Mouse (Mus musculus): ENCODE results near the gene Dmd.
"Not testable (repeated sequence)": the region's sequence is repeated elsewhere in the genome, so short reads cannot be mapped to it uniquely, and the experiment has no call there.

Dmd gene

DNA sequence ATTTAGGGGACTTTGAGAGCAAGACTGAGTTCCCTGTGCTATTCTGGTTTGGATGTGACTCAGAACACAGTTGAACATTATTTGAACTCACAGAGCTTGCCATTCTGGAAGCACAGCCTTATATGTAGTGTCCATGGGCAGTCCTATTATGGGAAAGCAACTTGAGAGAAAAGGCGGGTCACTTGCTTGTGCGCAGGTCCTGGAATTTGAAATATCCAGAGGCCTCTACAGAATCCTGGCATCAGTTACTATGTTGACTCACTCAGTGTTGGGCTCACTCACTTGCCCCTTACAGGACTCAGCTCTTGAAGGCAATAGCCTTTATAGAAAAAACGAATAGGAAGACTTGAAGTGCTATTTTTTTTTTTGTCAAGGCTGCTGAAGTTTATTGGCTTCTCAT, at the start of gene Dmd:
TSS of gene Dmd (plus strand) at position 241 of the 400 bp plus-strand sequence.
- no peak for DNase-seq (ENCODE audit: low spot score in 2 of 2)

DNA sequence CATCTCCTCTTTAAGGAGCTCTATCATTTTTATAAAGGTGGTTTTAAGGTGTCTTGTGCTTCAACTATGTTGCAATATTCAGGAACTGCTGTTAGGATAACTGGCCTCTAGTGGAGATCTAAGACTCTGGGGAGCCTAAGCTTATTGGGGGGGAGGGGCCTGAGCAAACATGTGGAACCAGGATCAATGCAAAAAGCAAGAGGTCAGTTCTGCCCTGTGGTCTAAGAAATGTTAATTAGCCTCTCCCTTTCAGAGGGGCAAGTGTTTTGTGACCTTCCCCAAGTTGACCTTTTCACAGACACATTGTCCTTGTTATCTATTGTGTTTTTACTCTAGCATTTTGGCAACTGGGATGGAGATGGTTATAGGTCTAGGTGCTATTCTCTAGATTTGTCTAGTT, 47.2 kb upstream of the Dmd start:
- DNase-seq (ENCODE audit: low spot score in 2 of 2) = no peak

DNA sequence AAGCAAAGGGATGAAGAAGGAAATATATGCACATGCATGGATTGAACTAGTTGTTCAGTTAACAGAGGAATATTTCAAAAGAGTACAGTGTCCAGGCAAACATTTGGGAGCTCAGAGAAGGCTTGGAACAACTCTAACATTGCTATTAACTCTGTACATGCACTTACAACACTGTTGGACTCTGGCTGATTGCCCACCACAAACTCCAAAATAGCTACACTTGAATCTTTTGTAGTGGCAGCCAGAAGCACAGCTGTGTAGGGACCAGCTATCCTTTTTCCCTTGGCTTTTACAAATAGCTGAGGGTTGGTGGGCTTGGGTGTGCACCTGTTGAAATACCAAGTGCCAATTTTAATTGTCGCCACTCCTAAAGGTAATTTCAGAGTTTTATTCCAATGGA, 39.0 kb downstream of the Dmd start:
- DNase-seq (ENCODE audit: low spot score in 2 of 2) = no peak

DNA sequence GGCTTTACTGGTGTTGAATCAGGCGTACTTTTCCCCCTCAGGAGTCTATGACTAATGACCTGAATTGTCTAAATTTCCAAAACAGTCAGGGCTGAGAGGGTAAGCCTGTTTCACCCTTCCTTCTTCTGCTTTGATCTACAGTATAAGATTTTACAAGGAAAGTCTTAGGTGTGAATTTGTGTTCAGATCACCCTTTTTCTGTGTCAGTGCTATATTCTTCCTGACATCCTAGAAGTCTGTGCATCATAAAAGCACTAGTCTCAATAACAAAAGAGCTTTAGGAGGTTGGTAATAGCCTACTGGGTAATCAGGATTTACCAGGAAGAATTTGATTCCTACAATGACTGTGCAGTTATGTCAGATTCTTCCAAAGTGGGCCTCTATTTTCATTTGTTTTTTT, 101.5 kb downstream of the Dmd start:
- DNase-seq (ENCODE audit: low spot score in 2 of 2) = no peak

DNA sequence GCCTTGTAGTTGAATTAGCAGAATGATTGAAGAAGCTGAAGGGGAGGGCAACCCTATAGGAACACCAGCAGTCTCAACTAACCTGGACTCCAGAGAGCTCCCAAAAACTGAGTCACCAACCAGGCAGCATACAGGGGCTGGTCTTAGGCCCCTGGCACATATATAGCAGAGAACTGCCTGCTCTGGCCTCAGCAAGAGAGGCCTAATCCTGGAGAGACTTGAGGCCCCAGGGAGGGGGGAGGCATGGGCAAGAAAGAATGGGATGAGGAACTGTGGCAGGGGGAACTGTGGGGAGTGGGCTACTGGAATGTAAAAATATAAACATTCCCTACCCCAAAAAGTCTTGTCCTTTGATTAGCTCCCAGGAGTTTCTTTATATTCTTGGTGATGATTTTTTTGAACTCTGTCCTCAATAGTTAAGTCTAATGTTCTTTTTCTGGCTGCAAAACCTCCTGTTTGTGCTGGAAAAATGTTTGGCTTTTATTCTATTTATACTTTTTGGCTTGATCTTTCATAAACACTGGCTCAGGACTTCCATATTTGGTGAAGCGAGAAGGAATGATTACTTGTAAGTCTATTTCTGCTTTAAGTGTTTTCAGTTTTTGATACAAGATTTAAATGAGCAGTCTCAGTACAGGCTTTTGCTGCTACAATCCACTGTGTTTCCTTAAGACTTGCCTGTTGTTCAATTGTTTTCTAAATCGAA, 167.7 kb downstream of the Dmd start:
- no peak for DNase-seq (ENCODE audit: low spot score in 2 of 2)

DNA sequence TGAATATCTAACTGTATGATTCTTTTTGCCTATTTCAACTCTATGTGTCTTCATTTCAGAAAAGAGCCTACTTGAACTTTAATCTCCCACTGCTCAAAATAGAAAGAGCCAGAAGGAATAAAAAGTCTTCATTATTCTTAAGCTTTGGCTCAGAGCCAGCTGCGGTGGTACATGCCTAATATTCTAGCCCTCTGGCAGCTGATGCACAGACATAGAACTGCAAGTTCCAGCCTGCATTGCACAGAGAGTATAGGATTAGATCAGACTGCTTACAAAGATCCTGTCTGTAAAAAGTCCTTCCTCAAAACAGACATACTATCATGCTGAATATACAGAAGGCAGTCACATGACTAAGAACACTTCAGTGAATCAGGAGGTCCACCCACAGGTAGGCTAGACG, 168.5 kb downstream of the Dmd start:
- DNase-seq (ENCODE audit: low spot score in 2 of 2) = no peak

DNA sequence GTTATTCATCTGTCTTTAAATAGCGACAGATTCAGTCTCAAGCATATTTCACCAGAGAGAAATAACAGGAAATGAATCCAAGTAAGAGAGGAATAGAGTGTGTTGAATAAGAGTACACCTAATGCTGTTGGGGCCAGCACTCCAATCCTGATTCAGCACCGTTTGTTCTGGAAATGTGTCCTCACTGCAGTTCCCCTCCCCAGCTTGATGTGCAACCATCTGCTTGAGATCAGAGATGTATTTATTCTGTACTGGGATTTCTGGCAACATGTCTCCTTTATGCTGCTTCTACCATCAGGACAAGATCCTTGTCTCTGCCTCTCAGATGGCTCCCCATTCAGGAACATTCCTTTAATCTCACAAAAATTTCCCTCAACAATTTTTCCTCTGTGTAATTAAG, 271.9 kb downstream of the Dmd start:
- no peak for DNase-seq (ENCODE audit: low spot score in 2 of 2)

DNA sequence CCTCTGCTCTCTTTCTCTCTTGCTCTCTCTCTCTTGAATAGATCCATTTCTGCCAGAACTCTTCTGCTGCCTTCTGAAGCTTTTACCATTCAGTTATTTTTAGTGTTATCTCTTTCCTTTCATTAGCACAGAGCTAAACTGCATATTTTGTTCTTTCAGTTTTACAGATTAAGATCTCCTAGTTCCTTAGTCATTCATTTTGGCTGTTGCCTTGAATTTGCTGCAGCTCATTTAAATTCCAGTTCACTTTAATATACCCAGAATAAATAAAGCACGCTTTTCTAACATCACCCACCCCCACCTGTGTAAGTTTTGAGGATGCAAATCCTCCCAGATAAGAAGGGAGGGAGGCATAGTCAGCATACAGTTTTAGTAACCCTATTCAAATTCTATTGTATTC, 272.4 kb downstream of the Dmd start:
- no peak for DNase-seq (ENCODE audit: low spot score in 2 of 2)

DNA sequence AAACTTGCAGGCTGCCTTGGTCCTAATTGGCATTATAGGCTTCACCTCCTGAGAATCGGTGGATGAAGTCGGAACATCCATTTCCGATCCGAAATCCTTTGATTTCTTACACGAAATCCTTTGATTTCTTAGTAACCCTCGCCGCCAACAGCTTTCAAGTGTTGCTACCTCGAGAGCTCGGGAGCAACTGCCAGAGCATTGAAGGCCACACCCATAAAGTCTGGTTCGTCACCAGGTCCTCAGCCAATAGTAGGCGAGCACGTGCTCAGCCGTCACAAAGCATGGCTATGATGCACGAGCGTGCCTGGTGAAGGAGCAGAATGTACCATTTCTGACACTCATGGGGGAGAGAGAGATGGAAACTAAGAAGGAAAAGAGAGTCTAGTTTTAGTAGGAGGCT, 538.9 kb downstream of the Dmd start, which contains the start of gene Tsga8:
TSS of gene Tsga8 (minus strand) at position 327 of the 400 bp plus-strand sequence.
- DNase-seq (ENCODE audit: low spot score in 2 of 2) = no peak

DNA sequence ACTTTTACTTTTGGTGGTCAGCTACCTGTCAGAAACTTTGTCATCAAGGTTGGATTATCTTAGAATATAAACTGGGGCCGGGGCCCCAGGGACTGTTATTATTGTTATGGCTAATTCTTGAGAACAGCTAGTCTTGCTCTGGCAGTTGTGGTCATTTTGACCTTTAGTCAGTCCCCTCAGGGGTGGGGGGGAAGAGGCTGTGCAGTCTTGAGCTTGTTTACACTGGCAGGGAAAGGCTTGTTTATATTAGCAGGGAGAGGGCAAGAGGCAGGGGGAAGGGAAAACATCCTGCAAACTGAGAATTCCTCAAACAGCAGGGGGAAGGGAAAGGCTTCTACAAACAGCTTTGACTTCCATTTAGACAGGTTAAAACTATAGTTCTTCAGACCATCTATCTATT, 726.3 kb downstream of the Dmd start:
- DNase-seq (ENCODE audit: low spot score in 2 of 2) = no peak

DNA sequence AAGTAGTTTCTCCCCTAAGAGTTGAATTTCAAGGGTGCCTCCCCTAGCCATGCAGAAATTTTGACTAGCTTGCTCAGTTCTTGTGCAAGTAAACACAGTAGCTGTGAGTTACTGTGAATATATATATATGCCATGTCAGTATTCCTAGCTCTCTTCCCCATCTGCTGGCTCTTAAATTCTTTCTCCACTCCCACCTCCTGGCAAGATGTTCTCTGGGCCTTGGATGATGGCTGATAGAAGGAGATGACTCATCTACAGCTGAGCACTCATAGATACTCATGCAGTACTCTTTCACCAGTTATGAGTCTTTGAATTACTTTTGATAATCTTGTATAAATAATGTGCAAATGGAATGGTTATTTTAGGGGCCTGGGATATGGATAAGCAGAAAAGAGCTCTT, 737.9 kb downstream of the Dmd start:
- no peak for DNase-seq (ENCODE audit: low spot score in 2 of 2)

DNA sequence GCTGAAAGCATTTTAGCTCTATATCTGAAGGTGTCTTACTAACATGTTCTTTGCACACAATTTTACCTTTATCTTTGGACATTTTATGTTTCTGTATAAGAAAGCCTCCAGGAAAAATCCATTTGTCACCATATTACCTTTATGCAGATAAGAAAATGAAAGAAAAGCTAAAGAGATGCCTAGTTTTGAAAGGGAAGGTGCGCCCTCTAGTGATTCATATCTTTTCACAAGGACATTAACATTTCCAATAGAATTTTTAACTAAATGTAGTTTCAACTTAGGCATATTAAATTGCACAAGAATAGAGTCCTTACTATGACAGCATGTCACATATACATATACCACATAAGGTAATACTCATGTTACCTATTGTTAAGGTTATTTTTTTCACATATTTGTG, 791.9 kb downstream of the Dmd start:
- DNase-seq (ENCODE audit: low spot score in 2 of 2) = no peak

DNA sequence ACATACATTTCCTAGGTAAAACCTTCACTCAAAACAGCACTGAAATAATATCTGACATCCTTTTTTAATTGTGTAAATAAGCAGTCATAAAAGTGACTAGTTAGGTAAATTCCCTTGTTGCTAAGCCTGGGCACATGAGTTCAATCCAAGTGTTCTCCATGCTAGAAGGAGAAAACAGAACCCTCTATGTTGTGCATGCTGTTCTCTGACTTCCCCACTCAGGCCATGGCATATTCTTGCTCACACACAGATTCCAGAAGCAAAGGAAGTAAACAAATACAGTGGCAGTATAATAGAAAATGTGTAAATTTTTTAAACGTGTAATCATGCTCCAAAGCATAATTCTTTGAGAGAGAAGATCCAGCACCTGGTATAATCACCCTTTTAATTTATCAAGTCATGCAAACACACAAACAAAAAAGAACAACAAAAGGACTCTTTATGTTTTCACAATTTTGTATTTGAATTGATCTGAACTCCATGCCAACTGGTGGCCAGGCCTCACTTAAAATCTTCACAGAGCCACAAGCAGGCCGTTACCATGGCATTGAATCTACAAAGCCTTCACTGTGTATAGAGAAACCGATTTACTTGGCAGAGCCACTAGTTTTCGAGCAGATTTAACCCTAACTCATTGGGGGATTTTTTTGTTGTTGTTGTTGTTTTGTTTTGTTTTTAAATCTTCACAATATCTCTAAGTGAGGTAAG, 797.8 kb downstream of the Dmd start:
- DNase-seq (ENCODE audit: low spot score in 2 of 2) = no peak

DNA sequence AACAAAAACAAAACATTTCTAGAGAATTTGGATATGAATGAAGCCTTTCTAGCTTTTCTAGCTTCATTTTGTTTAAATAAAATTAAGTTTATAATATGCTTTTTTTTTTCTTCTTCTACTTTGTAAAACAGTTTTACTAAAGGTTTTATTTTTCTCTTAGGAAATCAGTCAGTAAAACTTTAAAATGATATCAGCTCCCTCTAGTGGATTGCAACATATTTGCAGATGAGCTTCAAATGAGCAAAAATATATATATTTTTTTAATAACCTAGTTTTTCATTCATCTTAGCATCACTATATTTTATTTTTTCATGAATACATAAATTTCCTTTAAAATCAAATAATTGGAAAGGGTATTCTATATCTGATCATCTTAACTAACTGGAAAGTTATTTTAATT, 838.7 kb downstream of the Dmd start:
- no peak for DNase-seq (ENCODE audit: low spot score in 2 of 2)

DNA sequence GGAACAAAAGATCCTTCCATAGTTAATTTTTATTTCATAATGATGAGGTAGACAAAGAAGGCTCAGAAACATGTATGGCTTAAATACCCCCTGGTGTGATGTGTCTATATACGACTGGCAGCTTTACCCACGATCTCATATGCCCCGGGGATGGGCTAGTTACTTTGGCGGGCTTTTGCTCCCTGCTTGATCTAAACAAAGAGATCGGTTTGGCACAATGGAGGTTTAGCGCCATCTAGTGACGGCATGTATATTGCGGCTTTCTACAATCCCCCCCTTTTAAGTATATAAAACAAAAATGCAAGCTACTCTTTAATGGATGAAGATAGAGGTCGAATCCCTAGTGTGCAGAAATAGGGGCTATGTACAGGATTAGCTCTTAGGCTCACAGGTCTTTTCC, 918.8 kb downstream of the Dmd start:
- not testable (repeated sequence) for DNase-seq (ENCODE audit: low spot score in 2 of 2)

DNA sequence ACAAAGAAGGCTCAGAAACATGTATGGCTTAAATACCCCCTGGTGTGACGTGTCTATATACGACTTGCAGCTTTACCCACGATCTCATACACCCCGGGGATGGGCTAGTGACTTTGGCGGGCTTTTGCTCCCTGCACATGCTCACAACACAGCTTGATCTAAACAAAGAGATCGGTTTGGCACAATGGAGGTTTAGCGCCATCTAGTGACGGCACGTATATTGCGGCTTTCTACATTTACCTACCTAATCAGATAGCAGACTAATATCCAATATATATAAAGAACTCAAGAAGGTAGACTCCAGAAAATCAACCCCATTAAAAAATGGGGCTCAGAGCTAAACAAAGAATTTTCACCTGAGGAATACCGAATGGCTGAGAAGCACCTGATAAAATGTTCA, 926.7 kb downstream of the Dmd start:
- DNase-seq (ENCODE audit: low spot score in 2 of 2) = peak in 1 of 2 experiments; percentile 14

DNA sequence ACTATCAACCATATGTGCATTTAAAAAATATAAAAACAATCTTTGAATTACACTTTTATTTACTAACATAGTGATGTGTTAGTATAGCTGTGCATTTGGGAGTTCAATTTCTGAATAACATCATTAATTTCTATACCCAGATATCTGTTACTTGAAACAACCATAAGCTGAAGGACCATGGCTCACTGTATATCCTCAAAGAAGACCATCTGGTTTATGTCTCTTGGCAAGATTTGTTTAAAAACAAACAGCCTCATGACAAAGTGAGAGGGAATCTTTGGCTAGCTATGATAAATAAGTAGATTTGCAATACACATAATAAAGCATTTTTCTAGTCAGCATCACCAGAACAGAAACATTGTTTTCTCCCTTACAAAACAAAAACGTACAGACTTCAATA, 1027.2 kb downstream of the Dmd start:
- no peak for DNase-seq (ENCODE audit: low spot score in 2 of 2)

DNA sequence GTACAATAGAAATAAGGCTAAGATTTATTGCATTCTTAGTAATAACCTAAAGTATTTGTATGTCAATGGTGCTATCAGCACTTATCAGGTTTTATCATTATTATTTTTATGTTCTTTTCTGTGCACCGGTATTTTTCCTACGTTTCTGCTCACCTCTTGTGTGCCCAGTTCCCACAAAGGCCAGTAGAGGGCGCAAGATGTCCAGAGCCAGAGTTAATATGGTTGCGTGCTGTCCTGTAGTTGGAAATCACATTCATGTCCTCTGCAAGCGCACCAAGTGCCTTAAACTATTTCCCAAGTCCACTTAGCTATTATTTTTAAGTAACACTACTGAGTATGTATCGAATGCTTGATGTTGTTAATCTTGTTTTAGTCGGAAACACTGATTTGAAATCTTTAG, 1052.6 kb downstream of the Dmd start:
- peak; percentile 26 to 52 for DNase-seq (ENCODE audit: low spot score in 2 of 2)

DNA sequence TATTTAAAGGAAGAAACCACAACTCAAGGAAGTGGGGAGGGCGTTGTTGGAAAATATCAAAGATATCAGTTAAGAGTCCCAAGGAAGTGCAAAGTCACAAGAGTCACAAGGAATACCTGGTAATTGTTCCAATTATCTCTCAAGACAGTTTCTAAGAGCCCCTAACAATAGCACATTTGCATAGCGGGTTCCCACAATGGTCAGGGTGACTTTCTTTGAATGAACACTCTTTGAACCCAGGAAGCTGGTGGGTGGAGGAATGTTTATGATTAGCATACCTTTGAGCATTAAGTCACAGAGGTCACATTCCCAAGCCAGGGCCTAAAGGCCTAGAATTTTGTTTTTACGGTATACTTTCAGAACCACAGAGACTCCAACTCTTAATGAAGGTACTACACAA, 1113.8 kb downstream of the Dmd start:
- DNase-seq (ENCODE audit: low spot score in 2 of 2) = not testable (repeated sequence)

DNA sequence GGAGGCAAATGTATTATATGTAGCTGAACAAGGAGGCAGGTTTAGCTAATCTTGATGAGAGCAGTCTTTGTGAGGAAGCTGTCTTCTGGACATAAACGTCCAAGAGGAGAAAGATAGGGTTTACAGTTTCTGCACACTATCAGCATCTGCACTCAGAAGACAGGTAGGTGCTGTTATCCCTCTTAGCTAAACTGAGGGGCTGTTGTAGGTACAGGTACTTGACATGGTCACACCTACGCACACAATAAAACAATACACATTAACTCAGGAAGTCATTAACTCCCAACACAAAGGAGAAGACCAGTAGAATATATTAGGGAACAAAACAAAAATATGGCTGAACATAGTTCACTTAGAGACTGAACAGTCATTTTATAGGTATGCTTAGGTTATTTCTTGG, 1217.2 kb downstream of the Dmd start:
- DNase-seq (ENCODE audit: low spot score in 2 of 2) = no peak

DNA sequence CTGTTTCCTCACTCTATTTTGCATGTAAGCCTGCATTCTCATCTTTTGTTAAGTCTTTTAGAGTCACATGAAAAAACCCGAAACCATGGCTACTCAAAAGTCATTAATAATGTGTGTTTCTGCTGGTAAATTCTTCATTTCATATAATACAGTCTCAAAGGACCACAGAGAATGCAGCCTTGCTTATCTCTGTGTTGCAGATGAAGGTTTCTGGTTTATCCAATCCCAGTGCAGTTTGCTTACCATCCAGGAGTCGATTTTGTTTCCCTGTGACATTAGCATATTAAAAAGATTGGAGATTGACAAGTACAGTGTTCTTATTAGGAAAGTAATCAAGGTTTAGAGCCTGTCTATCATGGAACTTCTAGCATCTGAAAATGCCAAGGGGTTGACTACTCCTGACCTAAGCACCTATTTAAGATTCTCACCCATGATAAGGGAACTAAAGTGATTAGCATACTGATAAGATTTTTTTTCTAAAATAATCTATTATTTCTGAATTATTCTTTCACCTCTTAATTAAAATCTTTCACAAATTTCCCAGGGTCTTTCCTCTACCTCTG, 1292.7 kb downstream of the Dmd start:
- no peak for DNase-seq (ENCODE audit: low spot score in 2 of 2)

DNA sequence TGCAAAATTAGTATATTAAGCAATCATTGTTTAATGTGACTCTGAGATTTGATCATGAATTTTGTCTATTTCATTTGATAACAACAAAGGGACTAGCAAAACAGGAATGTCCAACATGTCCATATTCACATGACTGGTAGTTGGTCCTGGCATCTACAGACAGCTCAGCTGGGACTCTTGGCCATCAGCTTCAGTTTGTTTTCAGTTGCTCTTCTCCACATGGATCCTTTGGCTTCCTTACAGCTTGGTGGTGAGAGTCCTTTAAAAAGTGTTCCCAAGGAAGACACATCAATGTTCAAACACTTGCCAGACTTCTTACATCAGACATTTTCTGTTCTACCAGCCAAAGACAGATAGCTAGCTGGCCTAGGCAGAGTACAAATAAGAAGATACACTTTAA, 1381.9 kb downstream of the Dmd start:
- no peak for DNase-seq (ENCODE audit: low spot score in 2 of 2)

DNA sequence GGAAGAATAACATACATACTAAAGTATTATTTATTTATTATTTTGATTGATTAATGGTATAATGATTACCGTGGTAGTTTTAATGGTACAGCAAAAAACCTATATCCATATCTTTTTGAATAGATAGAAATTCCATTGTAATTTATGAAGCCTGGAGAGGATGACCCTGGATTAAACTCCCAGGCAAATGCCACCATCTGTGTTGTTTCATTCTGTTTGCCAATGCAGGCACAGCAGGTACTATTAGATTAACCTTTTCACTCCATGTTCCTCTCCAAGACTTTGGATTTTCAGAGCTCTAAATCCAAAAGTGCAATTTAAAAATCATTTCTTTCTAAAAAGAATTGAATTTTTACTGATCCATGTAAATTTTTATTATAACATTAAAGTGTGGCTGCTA, 1383.5 kb downstream of the Dmd start:
- DNase-seq (ENCODE audit: low spot score in 2 of 2) = no peak
